Mouse (Mus musculus) forebrain, embryonic 12.5 days (tissue): ENCODE results near the gene H2al1d. TPM values are rescaled to one million over a fixed set of nuclear protein-coding genes. Genes with fewer than 3 reads are reported as not detected.
"Not testable (repeated sequence)": the region's sequence is repeated elsewhere in the genome, so short reads cannot be mapped to it uniquely, and the experiment has no call there.

Source experiments
- ATAC-seq: fragments of 200-750 bp; cut with Nextera tagmentation; 2 replicates; pipeline ENCODE4 v1.8.0; 2017; ENCODE audit warnings: moderate TSS enrichment; ENCODE audit not compliant: low FRiP score
- H3K27ac ChIP-seq: fragments of 300-500 bp; sonication (generic); 2 replicates; pipeline ENCODE4 v1.5.1; 2016; ENCODE audit warnings: mild to moderate bottlenecking
- H3K27me3 ChIP-seq: fragments of 300-500 bp; sonication (generic); 2 replicates; pipeline ENCODE4 v1.6.1; 2016; ENCODE audit warnings: mild to moderate bottlenecking
- H3K36me3 ChIP-seq: fragments of 300-500 bp; sonication (generic); replicated peaks from 2 replicates; pipeline ENCODE4 v1.6.1; 2016; ENCODE audit warnings: mild to moderate bottlenecking
- H3K4me1 ChIP-seq: fragments of 300-500 bp; sonication (generic); 2 replicates; pipeline ENCODE4 v1.6.1; 2016
- H3K4me2 ChIP-seq: fragments of 300-500 bp; sonication (generic); 2 replicates; pipeline ENCODE4 v1.6.1; 2016; ENCODE audit warnings: mild to moderate bottlenecking, moderate library complexity
- H3K4me3 ChIP-seq: fragments of 300-500 bp; sonication (generic); replicated peaks from 2 replicates; pipeline ENCODE4 v1.5.1; 2016; ENCODE audit warnings: mild to moderate bottlenecking
- H3K9ac ChIP-seq: fragments of 300-500 bp; sonication (generic); 2 replicates; pipeline ENCODE4 v1.6.1; 2016; ENCODE audit warnings: mild to moderate bottlenecking
- H3K9me3 ChIP-seq: fragments of 300-500 bp; sonication (generic); 2 replicates; pipeline ENCODE4 v1.6.1; 2016
- WGBS: fragments of 180-500 bp; shearing (Covaris S2); methylation state at CpG from one replicate; pipeline ENCODE4 v1.1.7; 2016; 5-methylcytosine and 5-hydroxymethylcytosine counted together
- polyA plus RNA-seq: library from polyadenylated mRNA; unstranded; fragments of >200 nt; fragmentation: Nextera tagmentation; extraction: Ambion mirVana; gene quantifications from 2 replicates; pipeline ENCODE4 v1.2.1, GENCODE M21; 2016

H2al1d gene
- polyA plus RNA-seq, 1 experiment from 2014 or later = not detected

GRCm38 (mm10) chrX:11314858-11315257, 6.2 kb downstream of the H2al1d start, which contains the start of gene H2al1f:
Gene H2al1f, plus strand, starts transcription at chrX:11315158.
- not testable (repeated sequence) for H3K9ac ChIP-seq, H3K4me2 ChIP-seq, H3K27me3 ChIP-seq, H3K36me3 ChIP-seq, H3K9me3 ChIP-seq, ATAC-seq, H3K27ac ChIP-seq, H3K4me1 ChIP-seq, H3K4me3 ChIP-seq
- WGBS = no CpG with 5 or more reads among the region's 6 CpGs

- no CpG with 5 or more reads among the region's 3 CpGs for WGBS
- not testable (repeated sequence) for H3K4me3 ChIP-seq, H3K9ac ChIP-seq, ATAC-seq, H3K27ac ChIP-seq, H3K4me2 ChIP-seq, H3K36me3 ChIP-seq, H3K27me3 ChIP-seq, H3K4me1 ChIP-seq, H3K9me3 ChIP-seq
Observed at GRCm38 (mm10) chrX:11317956-11318355, 9.3 kb downstream of the H2al1d start, which contains the start of gene H2al1g. Gene H2al1g, plus strand, starts transcription at chrX:11318256.

- not testable (repeated sequence) for H3K9me3 ChIP-seq, H3K27ac ChIP-seq, H3K27me3 ChIP-seq, H3K4me2 ChIP-seq, H3K4me1 ChIP-seq, H3K36me3 ChIP-seq, H3K4me3 ChIP-seq, H3K9ac ChIP-seq, ATAC-seq
- WGBS = no CpG with 5 or more reads among the region's 6 CpGs
Observed at GRCm38 (mm10) chrX:11321192-11321591, 12.6 kb downstream of the H2al1d start, which contains the start of gene H2al1h. Gene H2al1h, plus strand, starts transcription at chrX:11321492.

GRCm38 (mm10) chrX:11324359-11324758, 15.7 kb downstream of the H2al1d start, which contains the start of gene H2al1i:
Gene H2al1i, plus strand, starts transcription at chrX:11324659.
- not testable (repeated sequence) for H3K4me3 ChIP-seq, H3K9ac ChIP-seq, H3K4me2 ChIP-seq, H3K27ac ChIP-seq, H3K4me1 ChIP-seq, H3K36me3 ChIP-seq, H3K9me3 ChIP-seq, H3K27me3 ChIP-seq, ATAC-seq
- WGBS = 71% methylated on average over 1 of the region's 5 CpGs

GRCm38 (mm10) chrX:11327522-11327921, 18.9 kb downstream of the H2al1d start, which contains the start of gene H2al1j:
Gene H2al1j, plus strand, starts transcription at chrX:11327822.
- not testable (repeated sequence) for H3K4me2 ChIP-seq, H3K36me3 ChIP-seq, H3K9me3 ChIP-seq, ATAC-seq, H3K27me3 ChIP-seq, H3K27ac ChIP-seq, H3K4me3 ChIP-seq, H3K9ac ChIP-seq, H3K4me1 ChIP-seq
- 93% methylated on average over 2 of the region's 2 CpGs for WGBS

GRCm38 (mm10) chrX:11345762-11346161, 37.1 kb downstream of the H2al1d start:
- H3K9me3 ChIP-seq = no peaks in the 10 kb centered on the region
- no peak for ATAC-seq
- H3K27me3 ChIP-seq = 0 out of 2 replicates have a peak, but pooled peaks cover 2% of the 10 kb centered on the region
- H3K4me3 ChIP-seq = no peak overlapping the region
- WGBS = 62% methylated on average over 9 of the region's 9 CpGs
- no peak overlapping the region for H3K9ac ChIP-seq
- no peak overlapping the region for H3K27ac ChIP-seq
- no peaks in the 10 kb centered on the region for H3K4me1 ChIP-seq
- H3K36me3 ChIP-seq = no peaks in the 10 kb centered on the region
- H3K4me2 ChIP-seq = no peak overlapping the region

- no peak overlapping the region for H3K27ac ChIP-seq
- no peak for ATAC-seq
- H3K4me3 ChIP-seq = no peak overlapping the region
- no peaks in the 10 kb centered on the region for H3K9me3 ChIP-seq
- H3K36me3 ChIP-seq = no peaks in the 10 kb centered on the region
- no peaks in the 10 kb centered on the region for H3K4me1 ChIP-seq
- no peak overlapping the region for H3K4me2 ChIP-seq
- WGBS = 92% methylated on average over 3 of the region's 3 CpGs
- no peak overlapping the region for H3K9ac ChIP-seq
- 0 out of 2 replicates have a peak, but pooled peaks cover 2% of the 10 kb centered on the region for H3K27me3 ChIP-seq
Observed at GRCm38 (mm10) chrX:11346756-11347155, 38.1 kb downstream of the H2al1d start.

Other genes with a start within 250 kb of the H2al1d start
- not detected in 2 replicates for gene H2al1a, start 9.6 kb upstream of the H2al1d start, polyA plus RNA-seq
- gene H2al1b, start 6.4 kb upstream of the H2al1d start, polyA plus RNA-seq = not detected in 2 replicates
- gene H2al1c, start 3.2 kb upstream of the H2al1d start, polyA plus RNA-seq = not detected in 2 replicates
- not detected in 2 replicates for gene H2al1e, start 3.1 kb downstream of the H2al1d start, polyA plus RNA-seq
- gene H2al1f, start 6.3 kb downstream of the H2al1d start, polyA plus RNA-seq = not detected in 2 replicates
- gene H2al1g, start 9.4 kb downstream of the H2al1d start, polyA plus RNA-seq = not detected in 2 replicates
- gene H2al1h, start 12.7 kb downstream of the H2al1d start, polyA plus RNA-seq = not detected in 2 replicates
- gene H2al1i, start 15.8 kb downstream of the H2al1d start, polyA plus RNA-seq = not detected in 2 replicates
- gene H2al1j, start 19.0 kb downstream of the H2al1d start, polyA plus RNA-seq = not detected in 2 replicates